Mouse (Mus musculus) adrenal gland, postnatal 36 days (tissue): ENCODE results near the gene Fam84b. TPM values are rescaled to one million over a fixed set of nuclear protein-coding genes. Genes with fewer than 3 reads are reported as not detected.
"Not testable (repeated sequence)": the region's sequence is repeated elsewhere in the genome, so short reads cannot be mapped to it uniquely, and the experiment has no call there.

Experiments used
- DNase-seq, 2 experiments: peaks; one replicate each; pipeline ENCODE4 v3.0.0; 2021; ENCODE audit warnings: mixed read lengths in 1 of 2
- long read RNA-seq, 2 experiments: library from polyadenylated mRNA; stranded (forward); transcript quantifications; one replicate each; pipeline ENCODE4 v2.0.0; 2021; ENCODE audit warnings: borderline sequencing depth in 2 of 2
- total RNA-seq, 2 experiments: library from RNA; stranded (reverse); gene quantifications; 2 replicates each; pipeline ENCODE4 v1.2.3; 2021

Gene Fam84b
- 10 to 100 TPM; 13.1 to 15.4 TPM for total RNA-seq
- long read RNA-seq, experiment 1, full-length matches to known transcripts = 2 of 4 reads
- long read RNA-seq, experiment 1, partial matches to known transcripts = 0 of 4 reads
- long read RNA-seq, experiment 1, other reads (novel, unspliced or antisense) = 2 of 4 reads
- long read RNA-seq, experiment 2, partial matches to known transcripts = 0 of 2 reads
- long read RNA-seq, experiment 2, other reads (novel, unspliced or antisense) = 2 of 2 reads

DNA sequence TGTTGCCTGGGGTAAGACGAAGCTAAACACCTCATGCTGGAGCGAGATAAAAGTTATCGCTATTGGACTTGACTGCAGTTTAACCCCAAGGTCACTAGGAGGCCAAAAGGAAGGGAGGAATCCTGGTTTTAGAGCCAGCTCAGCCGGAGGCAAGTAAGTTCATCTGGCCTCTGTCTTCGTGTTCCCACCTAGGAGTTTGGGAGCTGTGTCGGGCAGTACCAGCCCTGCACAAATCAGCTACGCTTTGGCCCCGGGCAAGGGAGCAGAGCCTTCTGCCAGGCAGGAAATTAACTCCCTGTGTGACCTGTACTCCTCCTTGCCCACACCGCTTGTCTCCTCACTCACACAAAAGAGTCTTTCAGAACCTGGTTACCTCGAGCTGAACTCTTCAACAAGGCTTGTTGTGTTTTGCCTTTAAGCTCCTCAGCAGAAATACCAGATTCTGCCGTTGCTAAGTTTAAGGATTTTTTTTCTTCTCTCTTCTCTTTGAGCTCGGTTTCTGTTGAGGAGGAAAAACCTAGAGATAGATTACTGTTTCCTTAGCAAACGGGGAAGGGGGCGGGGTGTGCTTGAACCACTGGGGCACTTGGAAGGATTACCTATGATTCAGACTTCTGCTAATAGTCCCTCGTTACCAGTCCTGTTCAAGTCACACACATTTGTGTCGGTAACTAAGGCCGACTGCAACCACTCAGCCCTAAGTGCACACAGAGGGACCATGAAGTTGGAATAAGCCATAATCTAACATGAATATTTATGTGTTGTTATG, at the start of gene Fam84b:
Gene Fam84b (minus strand): TSS at position 548 of the 769 bp plus-strand sequence.
- DNase-seq = peak; percentile 22 to 26

DNA sequence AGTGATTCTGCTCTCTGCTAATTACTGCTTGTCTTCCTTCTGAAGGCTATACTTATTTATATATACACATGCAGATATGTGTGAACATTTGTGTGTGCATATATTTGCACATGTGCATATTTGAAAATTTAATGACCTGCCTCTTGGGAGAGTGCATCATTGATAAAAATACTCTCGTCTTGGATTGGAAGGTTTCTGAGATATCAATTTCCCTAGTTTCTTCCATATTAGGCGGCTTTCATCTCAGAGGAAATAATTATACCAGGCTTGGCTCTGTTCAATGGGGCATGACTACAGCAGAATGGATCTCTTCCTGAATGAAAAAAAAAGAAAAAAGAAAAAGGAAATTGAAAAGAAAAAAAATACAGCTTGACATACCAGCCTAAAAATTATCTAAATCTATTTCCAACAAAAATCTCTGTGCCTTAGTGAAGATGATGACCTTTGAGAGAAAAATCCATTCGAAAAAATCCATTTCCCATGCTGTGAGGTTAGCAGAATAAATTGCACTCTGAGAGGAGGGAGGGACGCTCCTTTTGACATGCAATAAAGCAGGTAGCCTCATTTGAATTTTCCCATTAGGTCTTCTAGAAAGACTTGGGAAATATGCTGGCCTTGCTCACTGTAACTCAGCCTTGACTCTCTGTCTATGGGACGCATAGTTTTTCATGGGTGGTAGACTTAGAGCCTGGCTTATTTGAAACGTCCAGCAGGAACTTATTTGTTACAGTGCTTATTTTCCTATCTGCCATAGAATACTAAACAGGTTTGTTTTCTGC, 44.8 kb upstream of the Fam84b start:
- no peak for DNase-seq

DNA sequence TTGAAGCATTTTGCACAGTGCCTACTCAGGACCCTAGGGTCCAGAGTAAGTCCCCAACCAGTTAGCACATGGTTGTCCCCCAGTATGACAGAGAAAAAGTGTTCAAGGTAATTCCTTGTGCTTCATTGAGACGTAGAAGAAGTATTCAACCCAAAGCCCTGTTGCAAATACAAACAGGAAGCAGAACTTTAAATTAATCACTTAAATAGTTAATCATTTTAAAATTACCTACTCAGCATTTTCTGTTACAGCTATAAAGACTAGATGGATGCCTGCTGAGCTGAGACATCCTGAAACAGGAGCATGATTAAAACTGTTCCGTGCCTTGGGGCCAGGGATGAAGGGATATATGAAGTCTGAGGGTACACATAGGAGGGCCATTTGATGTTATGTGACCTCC, 42.5 kb upstream of the Fam84b start:
- DNase-seq = no peak

DNA sequence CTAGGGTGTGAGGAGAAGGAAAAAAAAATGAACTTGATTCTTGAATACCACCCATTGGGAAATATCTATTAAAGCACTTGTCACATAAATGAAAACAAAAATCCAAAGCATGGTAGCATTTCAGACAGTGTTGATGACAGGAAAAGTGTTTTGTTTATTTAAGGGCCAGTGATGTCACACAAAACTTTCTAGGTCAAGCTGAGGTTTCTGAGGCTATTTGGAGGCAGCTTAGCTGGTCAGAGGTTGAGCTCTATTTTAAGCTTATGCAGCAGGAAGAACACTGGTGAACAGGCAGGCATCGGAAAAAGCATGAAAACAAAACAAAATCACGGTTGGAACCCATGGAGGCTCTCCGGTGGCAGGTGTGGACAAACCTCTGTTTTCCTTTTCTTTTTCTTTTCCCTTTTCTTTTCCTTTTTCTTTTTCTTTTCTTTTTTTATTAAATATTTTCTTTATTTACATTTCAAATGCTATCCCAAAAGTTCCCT, 39.4 kb upstream of the Fam84b start:
- peak in 1 of 2 experiments; percentile 24 for DNase-seq

DNA sequence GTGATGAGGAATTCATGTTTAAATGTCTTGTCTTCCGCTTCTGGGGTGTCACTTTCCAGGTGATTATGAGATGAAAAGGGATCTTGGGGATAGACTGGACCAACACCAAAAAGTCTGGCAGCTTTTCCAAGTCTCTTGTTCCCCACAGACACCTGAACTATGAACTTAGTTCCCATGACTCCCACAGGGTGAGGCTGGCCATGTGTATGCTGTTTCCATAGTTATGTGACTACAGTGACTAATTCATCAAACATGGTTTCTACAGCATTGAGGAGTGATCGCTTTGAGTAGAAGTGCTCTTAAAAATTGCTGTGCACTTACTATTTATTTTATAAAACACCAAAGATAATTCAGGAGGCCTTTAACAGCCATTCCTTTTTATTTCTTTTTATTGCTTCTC, 35.1 kb upstream of the Fam84b start:
- DNase-seq = no peak

DNA sequence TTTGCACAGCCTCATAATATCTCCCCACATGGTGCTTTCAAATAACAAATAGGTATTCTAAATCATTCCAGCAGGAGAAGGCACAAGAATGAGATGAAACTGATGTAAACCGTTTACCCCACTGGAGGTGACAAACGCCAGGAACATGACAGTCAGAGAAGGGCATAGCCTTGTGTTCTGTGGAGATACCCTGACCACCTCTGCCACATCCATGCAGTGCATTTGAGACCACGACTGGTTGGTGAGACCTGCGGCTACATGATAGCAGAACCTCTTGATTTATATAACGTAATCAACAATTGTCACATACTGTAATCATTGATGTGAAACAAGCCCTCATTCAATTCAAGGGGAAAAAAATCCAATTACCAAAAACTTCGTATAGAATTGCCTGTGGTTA, 22.1 kb upstream of the Fam84b start:
- DNase-seq = no peak

DNA sequence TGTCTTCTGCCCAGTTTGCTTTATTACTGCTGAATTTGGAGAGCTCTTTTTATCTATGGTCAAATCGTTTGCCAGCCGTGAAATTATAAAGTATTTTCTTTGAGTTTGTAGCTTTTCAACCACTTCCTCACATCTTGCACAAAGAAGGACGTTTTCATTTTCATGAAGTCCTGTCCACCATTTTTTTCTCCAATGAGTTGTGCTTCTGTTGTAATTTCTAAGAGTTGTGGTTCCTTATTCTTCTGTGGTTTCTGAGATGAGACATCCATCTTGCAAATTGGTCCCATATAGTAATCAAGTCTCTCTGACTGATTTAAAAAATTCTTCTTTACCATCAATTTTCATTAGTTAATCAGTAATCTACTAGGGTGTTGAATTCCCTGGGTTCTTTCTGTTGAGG, 8.8 kb upstream of the Fam84b start:
- DNase-seq = no peak

DNA sequence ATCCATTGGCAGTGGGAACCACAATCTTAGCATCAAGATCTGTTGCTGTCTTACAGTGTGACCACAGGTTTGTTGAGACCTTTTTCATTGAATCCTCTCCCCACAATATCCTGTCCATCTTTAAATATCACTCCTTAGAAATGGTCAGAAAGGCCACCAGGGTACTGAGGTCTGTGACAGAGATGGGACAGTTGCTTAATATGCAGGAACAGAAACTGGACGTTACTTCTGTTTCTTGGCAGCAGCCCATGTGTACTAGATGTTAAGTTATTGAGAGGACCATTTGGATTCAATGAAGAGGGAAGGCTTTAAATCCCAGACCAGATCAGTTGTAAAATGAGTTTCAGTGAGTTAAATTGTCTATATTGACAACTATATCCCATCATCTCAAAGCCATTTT, 1.5 kb upstream of the Fam84b start:
- no peak for DNase-seq

DNA sequence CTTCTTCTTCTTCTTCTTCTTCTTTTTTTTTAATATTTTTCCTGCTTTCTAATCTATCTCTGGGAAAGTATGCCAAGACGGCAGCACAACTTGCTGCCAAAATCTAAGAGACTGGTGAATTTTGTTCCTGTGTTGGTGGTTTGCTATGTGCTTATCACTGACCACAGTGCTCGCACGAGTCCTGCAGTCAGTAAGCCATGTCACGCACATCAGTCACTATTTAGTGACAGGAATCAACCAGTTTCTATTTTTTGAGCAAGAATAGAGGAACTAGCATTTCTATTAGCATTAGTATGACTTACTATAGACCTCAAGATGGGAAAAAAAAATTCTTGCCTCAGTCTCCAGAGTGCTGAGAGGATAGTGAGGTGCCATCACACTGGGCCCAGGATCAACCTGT, 573 bp upstream of the Fam84b start:
- DNase-seq = no peak

DNA sequence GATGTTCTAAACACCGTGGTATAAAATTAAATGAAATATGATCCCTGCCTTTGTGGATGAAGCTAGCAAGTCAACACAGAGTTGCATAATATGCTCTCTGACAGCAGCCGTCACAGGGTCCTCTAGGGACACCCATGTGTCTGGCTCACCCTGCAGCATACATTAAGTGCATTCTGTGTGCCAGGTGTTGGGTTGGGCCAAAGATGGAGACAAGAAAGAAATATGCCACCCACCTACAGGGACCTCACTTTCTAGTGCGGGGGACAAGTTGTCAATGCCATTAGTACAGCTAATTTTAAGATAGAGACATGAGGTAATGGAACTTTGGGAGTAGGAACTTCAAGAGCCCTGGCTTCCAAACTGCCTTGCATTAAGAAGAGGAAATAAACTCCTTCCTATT, 4.9 kb downstream of the Fam84b start:
- no peak for DNase-seq

DNA sequence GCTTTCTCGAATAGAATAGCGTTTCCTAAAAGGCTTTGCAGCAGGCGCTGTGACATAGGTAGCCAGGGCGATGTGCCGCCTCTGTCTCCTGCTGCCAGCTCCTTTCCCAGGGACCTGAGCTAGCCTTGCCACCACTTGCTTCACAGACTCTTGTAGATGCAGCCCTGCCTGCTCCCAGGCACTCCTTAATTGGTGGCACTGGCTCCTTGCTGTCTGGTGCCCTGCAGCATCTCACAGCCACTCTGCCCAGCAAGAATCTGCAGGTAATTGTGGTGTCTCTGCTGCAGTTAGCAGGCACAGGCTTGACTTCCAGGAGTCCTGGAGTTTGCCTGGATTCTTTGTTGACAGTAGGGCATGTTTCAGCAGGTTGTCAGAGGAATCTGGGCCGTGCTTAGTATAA, 7.3 kb downstream of the Fam84b start:
- no peak for DNase-seq

DNA sequence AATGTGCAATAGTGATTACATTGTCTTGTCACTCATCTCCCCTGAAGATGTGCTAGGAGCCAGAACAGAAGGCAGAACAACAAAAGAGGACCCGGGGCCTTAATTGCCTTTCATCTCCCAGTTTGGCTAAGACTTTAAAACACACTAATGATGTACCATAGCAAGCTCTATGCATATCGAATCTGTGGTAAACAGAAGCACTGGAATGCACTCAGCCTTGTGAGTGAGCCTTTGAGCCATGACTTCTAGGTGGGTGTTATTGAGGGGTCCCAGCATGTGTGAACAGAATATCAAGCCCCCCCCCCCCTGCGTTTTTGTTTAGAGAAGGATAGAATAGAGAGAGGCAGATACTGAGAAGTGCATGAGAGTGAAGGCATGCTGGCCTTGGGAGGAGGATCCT, 7.7 kb downstream of the Fam84b start:
- DNase-seq = no peak

DNA sequence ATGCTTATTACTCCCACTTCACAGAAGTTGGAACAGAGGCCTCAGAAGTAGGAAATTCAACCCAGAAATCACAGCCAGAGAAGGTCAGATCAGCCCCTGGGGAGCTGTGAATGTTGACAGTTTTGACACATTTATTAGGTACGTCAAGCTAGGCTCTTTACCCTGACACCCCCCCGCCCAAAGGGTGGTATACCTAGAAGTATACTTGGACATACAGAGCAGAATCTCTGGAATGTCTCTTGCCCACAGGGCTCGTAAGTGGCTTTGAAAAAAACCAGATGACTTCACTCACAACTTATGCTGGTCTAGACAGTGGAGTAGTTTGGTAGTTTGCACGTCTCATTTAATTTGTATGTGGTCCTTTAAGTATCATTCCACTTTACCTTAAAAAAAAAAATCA, 11.8 kb downstream of the Fam84b start:
- no peak for DNase-seq

DNA sequence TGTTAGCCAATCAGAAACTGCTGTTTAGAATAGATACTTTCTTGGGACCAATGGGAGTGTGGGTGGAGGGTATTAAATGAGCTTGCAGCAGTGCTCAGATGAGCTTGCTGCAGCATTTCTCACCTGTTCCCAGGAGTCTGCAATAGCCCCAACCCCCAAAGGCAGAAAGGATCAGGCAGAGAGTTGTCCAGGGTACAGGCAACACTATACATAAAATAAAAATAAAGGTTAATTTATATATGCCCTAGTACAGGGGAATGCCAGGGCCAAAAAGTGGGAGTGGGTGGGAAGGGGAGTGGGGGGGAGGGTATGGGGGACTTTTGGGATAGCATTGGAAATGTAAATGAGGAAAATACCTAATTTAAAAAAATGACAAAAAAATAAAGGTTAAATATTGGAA, 12.3 kb downstream of the Fam84b start:
- not testable (repeated sequence) for DNase-seq

DNA sequence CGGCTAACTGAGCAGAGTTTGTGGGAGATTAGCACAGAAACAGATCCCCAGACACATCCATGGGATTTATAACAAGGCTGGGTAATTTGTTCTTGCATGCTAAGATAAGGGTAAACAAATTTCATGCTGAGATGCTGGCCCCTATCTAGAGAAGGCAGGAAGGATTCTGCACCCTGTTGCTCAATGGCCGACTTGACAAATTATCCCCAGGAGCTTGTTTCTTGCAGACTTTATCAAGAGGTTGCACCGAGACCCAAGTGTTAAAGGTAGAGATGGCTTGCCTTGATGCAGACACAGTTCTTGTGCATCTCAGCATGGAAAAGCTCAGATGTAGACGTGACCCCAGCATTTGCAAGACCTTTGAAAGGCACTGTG, 13.3 kb downstream of the Fam84b start:
- no peak for DNase-seq

DNA sequence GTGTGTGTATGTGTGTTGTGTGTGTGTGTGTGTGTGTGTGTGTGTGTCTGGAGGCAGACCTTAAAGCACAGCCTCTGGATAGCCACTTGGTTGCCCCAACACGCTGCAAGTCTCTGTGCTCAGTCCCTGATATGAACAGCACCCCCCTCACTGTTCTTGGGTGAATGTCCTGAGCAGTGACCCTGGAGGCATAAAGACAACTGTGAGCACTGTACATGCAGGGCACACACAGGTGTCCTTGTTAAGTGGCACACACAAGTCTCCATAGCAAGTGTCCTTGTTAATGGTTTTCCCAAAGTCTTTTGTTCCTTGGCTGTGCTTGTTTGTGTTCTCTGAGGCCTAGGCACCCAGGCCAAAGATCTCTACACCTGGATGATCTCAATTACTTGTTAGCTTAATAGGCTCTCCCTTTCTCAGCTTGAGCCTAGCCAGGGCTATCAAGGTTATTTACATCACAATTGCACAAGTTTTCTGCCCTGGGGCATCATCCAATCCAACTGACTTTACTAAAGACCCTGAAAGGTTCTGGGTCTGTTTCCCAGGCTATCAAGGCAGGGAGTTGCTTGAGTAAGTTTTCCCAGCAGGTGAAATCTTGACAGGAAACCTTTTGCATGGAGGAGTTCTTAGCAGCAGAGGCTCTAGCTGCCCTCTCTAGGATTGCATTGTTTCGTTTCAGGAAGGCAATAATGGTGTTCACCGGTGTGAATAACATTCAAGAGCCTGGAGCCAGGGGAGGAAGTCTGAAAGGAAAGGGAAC, 13.9 kb downstream of the Fam84b start:
- no peak for DNase-seq

DNA sequence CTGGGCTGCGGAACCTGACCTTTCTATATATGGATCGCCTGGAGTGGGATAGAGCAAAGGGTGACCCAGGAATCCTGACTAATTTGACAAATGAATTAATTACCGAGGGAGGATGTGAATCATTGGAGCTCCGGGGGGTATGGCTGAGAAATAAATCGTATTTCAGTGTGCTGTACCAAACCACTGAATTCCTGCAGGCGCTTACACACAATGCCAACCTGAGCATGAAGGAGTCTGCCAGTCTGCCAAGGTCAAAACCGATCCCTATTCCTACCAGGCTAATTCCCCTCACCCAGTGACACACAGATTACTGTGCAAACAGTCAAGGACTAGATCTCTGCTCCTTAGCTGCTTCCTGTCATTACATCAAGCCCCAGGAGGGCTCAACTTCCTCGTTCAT, 15.4 kb downstream of the Fam84b start:
- peak; percentile 33 to 35 for DNase-seq

DNA sequence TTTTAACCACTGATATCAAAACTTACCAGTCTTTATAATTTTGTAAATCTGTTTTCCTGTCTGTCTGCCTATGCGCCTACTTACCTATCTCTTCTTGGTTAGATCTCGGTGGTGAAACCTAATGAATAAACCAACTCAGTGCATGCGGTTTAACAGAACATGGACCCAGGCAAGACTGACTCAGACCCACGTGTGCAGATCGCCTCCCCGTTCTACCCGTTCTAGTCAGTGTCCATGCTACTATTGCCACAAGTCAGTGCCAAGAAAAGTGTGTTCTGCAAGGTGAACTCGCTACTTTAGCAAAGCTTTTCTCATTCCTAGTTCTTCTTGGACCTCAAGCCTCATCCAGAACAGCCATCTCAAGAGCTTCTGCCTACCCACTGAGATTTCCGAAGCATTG, 15.9 kb downstream of the Fam84b start:
- DNase-seq = no peak

DNA sequence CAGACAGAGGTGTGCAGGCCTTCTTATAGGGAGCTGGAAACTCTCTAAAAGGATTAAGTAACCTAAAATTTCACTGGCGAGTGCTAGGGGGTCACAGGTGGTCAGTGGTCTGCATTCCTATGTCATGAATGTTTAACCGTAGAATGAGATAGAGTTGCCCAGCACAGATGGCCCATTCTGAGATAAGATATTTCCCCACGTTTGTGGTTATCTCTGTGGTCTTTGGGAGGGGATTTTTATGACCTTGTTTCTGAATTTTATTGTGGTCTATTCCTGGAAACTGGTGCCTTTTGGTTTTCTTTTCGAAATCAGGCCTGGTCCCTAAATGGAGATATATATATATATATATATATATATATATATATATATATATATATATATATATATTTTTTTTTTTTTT, 17.3 kb downstream of the Fam84b start:
- no peak for DNase-seq

DNA sequence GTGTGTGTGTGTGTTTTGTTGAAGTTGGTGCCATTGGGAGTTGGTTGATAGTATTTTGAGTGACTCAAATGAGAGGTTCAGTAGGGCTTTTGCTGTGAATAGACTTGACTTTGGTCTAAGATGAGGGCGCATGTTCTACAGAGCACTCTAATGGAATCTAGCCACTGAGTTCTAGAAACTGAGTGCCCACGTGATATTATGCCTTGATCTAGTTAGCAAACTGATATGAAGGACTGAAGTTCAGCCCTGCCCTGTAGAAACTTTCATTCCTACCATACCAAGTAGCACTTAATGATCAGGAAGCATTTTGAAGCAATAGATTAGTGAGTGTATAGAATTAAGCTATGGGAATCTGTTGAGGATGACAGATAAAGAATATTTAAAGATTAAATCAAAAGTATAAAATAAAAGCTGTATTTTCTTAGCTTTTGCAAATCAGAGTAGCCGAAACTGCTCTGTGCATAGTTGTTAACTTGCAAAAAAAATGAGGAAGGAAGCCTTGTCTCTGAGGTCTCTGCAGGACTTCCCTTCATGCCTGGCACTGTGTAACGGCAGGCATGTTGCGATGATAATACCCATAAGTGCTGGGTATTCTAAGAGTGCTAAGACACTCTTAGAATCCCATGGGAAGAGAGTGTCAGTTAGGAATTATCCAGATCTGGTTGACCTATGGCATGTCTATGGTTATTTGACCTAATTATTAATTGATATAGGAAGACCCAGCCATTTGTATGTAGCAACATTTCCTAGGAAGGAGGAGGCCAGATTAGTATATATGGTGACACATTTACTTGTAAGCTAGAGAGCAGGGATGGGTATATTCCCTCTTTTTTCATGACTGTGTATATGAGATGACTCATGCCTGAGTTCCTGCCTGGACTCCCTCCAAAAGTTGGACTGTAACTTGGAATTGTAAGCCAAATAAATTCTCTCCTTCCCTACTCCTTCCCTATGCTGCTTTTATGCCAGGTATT, 18.7 kb downstream of the Fam84b start:
- DNase-seq = no peak
